Mouse (Mus musculus): ENCODE results near the gene Supt6.
A peak's percentile ranks its signal among the peaks of the same experiment; 100 is the strongest.
"Not testable (repeated sequence)": the region's sequence is repeated elsewhere in the genome, so short reads cannot be mapped to it uniquely, and the experiment has no call there.

Gene Supt6

DNA sequence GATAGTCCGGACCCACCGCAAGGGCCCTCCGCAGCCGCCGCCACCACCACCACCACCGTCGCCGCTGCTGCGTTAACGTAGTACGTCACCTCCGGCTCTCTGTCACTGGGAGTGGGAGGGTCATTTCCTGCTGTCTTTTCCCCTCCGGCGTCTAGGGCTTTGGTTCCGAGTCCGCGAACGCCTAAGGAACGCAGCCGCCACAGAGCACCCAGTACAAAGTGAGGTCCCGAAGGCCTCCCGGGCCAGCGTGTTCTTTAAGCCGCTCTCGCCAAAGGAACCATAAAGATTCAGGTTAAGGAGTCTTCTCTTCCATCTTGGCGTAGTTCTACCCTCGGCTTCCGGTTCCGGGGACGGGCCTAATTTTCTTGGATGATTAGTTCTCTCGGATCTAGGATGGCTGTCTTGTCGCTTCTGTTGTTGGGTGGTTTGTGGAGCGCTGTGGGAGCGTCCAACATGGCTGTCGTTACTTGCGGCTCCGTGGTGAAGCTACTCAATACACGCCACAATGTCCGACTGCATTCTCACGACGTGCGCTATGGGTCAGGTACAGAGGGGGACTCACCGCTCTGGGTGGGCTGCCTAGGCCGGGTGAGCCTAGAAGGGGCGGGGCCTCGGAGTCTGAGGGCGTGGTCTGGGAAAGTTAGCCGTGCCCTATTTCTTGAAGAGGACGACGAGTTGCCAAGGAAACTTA lies at the start of gene Supt6, which contains the start of gene Sdf2:
Supt6 (minus strand) TSS at position 361 of the 691 bp plus-strand sequence.
Sdf2 (plus strand) TSS at position 120 of the 691 bp plus-strand sequence.
- DNase-seq (ENCODE audit: low read depth, low spot score), result peak; percentile 95

DNA sequence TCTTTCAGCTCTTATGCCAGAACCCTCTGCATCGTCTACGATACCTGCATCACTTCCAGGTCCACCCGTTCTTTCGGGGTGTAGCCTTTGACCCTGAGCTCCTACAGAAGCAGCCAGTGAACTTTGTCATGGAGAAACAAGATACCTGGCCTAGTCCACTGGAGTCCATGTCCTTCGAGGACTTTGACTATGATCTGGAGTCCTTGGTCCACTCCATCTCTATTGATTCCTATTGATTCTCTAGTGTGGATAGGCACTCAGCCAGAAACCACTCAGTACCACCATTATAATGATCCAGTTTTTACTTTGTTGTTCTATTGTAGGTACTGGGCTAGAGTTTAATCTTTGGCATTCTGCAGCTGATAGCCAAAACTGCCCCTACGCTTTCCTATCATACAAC lies 48.8 kb upstream of the Supt6 start:
- DNase-seq (ENCODE audit: low read depth, low spot score), result no peak

DNA sequence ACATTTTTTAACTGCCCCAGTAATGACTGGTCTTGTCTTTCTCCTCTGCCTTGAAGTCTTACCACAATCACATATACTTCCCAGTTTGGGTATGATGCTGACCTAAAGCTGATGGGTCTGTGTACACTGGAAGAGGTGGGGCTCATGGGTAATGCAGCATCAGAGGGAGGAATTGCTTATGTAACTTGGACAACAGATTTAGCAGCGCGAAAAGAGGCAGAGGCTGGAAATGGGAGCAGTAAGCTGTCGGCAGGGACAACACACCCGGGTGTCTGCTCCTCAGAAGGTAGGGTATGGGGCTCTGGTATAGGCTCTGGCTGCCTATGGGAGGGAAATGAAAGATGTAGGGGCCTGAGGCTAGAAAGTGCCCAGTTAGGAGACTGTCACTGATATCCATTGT lies 44.9 kb upstream of the Supt6 start, which contains the start of gene BC030499:
BC030499 (plus strand) TSS at position 188 of the 400 bp plus-strand sequence.
- DNase-seq (ENCODE audit: low read depth, low spot score), result peak; percentile 81

DNA sequence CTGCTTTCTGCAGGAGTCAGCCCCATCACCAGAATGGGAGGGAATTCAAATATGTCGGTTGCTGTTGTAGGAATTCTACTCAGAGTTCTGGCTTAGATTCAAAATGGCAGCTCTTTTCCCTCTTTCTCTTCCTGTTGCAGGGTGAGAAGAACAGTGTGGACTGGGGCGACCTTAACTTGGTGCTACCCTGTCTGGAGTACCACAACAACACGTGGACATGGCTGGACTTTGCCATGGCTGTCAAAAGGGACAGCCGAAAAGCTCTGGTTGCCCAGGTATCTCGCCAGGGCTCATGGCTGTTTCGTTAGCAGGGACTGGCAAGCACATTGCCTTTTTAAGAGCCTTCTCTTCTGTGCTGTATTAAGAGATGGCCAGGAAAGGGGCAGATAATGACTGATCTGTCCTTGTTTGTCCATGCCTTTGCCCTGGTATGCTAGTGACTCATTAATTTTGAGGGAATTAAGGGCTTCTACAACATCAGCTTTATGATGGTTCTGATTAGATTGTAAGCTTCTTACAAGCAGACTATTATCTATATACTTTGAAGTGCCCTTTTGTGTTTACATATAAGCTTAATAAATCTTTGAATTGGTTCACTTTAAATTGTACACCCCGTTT lies 43.5 kb upstream of the Supt6 start:
- DNase-seq (ENCODE audit: low read depth, low spot score), result no peak

DNA sequence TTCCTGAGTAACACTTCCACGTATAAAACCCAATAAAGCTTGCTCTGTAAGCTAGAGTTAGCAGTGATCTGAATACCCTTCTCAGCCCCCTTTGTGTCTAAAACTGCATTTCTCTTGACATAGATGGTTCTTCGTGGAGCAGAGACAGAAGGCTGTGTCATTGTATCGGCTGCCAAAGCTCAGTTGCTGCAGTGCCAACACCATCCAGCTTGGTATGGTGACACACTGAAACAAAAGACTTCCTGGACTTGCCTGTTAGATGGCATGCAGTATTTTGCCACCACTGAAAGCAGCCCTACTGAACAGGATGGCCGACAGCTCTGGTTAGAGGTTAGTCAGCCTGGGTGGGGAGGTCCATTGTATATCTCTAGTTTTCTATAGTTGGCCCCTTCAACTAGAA lies 33.8 kb upstream of the Supt6 start:
- DNase-seq (ENCODE audit: low read depth, low spot score), result peak; percentile 50

DNA sequence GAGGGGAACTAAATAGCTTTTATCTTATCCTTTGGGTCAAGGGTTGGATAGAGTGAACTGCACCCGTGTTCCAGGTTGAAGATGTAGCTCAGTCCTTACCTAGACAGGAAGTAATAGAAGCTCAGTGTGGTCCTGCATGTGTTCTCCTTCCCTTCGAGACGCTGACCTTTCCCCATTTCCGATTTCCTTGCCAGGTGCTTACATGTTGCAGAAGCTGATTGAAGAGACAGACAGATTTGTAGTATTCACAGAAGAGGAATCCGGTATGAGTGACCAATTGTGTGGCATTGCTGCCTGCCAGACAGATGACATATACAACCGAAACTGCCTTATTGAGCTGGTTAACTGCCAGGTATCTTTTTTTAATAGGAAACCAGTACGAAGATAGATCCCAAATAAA lies 33.1 kb upstream of the Supt6 start:
- no peak for DNase-seq (ENCODE audit: low read depth, low spot score)

DNA sequence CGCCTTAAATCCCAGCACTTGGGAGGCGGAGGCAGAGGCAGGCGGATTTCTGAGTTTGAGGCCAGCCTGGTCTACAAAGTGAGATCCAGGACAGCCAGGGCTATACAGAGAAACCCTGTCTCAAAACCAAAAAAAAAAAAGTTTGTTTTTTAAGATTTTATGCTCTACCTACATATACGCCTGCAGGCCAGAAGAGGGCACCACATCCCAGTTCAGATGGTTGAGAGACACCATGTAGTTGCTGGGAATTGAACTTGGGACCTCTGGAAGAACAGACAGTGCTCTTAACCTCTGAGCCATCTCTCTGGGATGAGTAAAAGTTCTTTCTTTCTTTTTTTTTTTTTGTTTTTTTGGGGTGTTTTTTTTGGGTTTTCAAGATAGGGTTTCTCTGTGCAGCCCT lies 30.4 kb upstream of the Supt6 start:
- not testable (repeated sequence) for DNase-seq (ENCODE audit: low read depth, low spot score)

DNA sequence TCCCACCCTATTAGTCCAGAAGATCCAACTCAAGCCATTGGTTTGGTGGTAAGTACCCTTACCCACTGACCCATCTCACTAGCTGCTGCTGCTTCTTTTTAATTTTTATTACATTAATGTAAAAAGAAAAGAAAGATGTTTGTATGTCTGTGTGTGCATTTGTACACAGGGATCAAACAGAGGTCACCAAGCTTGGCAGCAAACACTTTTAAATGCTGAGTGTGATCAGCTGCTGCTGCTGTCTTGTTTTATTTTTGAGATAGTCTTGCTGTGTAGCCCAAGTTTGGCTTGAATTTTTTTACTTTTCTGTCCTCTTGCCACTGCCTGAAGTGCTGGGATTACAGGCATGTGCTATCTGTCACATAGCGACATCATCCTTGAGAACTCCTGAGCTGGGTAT lies 29.8 kb upstream of the Supt6 start:
- DNase-seq (ENCODE audit: low read depth, low spot score), result no peak

DNA sequence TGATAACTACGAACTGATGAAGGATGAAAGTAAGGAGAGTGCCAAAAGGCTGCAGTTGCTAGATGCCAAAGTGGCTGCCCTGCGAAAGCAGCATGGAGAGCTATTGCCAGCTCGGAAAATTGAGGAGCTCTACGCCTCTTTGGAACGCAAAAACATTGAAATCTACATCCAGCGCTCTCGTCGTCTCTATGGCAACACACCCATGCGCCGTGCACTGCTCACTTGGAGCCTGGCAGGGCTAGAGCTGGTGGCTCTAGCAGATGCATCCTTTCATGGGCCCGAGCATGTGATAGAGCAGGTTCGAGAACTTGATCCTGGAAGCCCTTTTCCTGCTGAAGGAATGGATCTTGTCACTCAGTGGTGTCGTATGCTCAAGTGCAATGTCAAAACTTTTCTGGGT lies 26.2 kb upstream of the Supt6 start:
- DNase-seq (ENCODE audit: low read depth, low spot score), result peak; percentile 85

DNA sequence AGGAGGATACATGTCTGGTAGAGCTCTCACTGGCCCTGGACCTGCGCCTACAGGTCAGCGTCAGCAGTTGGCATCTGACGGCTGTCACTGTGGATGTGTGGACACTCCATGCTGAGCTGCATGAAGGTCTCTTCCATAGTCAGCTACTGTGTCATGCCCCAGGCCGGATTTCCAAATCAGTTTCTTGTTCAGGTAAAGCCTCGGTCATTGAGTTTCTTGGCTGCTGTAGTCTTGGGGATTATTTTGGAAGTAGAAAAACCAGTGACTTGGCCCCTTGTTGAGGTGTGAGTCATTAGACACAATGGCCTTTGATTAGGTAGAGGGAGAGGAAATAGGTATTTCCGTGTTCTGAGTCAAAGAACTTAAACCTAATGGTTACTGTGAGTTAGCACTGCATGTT lies 19.8 kb upstream of the Supt6 start:
- no peak for DNase-seq (ENCODE audit: low read depth, low spot score)

DNA sequence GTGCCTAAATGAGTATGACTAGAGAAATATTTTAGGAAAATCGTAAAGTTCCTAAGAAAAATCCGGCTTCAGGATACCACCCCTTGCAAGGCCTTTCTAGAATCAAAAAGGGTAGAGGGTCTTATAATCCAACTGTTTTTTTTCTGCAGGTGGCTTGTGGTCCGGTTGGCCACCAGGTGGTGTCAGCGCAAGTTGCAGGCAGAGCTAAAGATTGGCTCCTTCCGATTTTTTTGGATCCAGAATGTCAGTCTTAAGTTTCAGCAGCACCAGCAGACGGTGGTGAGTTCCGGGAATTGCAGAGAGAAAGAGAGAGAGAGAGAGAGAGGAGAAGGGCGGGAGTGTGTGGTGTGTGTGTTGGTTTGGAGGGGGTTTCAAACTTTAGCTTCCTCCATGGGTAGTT lies 16.8 kb upstream of the Supt6 start:
- DNase-seq (ENCODE audit: low read depth, low spot score), result peak; percentile 86

DNA sequence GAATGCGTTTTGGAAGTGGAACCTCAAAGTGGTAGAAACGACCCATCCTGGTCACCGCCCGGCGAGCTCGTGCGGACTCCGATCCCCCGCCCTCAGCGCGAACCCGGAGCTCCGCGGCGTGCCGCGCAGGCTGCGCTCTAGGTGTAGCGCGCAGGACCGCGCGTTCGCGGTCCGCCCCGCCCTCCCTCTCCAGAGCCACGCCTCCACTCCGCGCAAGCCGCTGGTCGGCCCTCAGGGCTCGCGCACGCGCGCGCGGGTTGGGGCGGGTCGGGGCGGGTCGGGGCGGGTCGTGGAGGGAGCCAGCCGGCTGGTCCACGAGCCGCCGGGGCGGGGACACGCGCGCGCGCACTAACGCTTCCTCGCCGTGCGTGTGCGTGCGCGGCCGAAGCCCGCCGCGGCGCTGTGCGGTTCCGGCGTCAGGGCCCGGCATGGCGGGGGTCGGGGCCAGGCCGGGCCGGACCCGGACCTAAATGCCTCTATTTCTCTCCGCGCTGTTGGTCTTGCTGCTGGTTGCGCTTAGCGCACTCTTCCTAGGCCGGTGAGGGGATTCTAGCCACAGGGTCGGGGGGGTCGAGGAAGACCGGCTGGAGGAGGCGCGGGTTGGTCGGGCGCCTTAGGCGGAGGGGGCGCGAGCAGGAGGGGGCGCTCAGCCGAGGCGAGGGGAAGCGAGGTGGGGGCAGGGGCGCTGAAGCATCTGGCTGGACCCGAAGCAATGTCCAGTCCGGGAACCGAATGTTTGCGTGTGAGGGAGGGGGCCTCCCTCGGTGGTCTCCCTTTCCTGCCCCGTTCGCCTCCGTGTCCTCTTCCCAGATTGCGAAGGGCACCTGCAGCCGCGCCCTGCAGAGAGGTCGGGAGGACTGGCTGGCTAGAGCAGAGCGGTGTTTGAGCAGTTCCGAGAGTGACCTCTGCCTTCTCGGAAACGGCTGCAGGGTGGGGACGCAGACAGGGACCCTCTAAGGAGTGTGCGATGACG lies 15.9 kb upstream of the Supt6 start, which contains the start of gene 2610507B11Rik:
2610507B11Rik (plus strand) TSS at position 373 of the 973 bp plus-strand sequence.
- DNase-seq (ENCODE audit: low read depth, low spot score), result peak; percentile 98

DNA sequence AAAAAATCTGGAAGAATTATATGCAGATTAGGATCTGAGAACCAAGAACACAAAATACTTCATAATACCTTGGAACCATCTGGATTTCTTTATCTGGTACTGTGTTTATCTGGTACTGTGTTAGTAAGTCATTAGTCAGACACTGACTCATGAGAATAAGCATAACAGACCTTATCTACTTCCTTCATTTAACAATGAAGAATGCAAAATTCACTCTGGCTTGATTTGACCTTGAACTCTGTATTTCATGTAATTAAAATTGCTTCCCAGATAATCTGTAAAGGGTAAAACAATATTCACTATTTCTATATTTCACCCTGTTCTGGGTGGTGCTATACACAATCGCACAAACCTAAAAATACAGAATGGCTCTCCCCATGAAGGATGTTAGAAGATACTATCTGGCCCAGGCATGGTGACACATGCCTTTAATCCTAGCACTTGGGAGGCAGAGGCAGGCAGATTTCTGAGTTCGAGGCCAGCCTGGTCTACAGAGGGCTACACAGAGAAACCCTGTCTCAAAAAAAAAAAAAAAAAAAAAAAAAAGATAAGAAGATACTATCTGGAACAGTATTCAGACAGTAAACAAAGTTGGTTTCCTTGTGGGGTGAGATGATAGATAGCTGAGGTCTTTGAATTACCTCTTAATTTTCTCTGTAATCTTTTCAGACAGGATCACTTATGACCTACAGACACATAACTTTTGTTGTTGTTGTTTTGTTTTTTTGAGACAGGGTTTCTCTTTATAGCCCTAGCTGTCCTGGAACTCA lies 14.9 kb upstream of the Supt6 start:
- no peak for DNase-seq (ENCODE audit: low read depth, low spot score)

DNA sequence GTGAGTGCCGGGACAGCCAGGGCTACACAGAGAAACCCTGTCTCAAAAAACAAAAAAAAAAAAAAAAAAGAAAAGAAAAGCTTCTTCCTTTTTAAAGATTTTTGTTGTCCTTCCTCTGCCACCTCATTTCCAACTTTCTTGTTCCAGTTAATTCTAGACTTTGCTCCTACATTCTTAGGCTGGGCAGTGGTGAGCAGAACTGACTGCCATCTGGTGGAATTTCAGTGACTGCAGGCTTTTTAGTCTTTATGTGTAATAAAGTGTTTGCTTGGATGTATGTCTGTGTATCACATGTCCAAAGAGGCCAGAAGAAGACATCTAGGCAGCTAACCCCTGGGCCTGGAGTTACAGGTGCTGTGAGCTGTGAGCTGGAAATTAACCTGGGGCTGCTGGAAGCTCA lies 10.8 kb upstream of the Supt6 start:
- DNase-seq (ENCODE audit: low read depth, low spot score), result no peak

DNA sequence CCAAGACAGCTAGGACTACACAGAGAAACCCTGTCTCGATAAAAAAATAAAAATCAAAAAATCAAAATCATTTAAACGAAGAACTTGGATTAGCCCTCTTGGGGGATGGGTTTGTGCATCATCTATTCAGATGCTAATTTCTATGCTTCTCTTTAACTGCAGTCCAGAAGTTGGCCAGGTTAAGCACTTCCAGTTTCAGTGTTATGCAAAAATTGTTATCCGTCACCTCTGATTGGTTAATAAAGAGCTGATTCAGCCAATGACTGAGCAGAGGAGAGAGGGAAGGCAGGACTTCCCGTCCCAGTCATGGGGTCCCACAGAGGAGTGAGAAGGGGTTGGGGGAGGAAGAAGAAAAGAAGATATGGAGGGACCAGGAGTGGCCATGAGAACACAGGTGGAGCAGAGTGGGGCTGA lies 1.9 kb upstream of the Supt6 start:
- no peak for DNase-seq (ENCODE audit: low read depth, low spot score)

DNA sequence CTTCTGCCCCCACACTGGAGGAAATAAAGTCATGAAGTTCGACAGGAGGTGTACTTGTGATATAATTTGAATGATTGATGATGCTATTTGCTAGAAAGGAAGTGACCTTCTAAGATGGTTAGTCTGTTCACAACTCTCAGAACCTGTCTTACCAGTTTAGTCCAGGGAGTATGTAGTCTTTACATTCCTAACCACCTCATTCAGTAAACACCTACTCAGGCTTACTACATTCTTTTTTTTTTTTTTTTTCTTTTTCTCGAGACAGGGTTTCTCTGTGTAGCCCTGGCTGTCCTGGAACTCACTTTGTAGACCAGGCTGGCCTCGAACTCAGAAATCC lies 1.2 kb upstream of the Supt6 start:
- no peak for DNase-seq (ENCODE audit: low read depth, low spot score)

DNA sequence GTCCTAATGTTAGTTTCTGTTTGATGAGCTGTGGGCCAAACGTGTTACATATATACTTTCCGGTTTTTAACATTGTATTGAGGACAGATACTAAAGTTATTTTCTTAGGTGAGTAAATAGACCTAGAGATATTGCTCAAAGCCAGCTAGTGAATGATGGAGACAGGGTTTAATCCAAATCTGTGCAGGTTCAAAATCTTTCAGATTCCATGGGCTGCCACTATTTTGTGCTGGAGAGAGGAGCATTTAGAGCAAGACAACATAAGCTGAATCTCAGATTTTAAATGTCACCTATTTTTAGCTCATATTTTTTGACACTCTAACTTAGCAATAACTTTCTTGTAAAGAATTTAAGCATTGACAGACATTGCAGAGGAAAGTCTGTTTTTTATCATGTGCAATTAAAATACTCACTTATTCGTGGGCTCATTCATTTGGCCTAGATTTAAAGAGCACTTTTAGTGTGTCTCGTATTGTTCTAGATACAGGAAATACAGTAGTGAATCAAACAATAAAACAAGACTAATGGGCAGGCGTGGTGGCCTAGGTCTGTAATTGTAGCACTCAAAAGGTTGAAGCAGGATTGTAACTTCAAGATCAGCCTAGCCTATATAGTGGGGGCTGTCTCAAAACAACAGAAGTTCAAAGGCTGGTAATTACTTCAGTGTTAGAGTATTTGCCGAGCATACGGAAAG lies 678 bp upstream of the Supt6 start:
- DNase-seq (ENCODE audit: low read depth, low spot score), result no peak

DNA sequence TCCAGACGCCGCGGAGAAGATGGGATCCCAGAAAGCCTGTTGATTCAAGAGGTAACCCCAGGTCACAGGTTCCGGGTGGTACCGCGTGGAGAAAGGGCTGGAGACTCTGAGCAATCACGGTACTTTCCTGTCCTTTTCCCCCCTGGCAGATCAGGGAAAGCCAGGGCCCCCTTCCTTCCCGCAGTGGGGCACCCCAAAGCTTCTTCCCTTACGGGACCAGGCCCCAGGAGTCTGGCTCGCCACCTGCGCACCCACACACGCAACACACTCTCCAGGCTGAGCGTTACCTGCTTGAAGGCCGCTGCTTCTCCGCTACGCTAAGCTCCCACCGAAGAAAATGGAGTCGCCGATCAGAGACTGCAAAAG lies 543 bp downstream of the Supt6 start:
- no peak for DNase-seq (ENCODE audit: low read depth, low spot score)

DNA sequence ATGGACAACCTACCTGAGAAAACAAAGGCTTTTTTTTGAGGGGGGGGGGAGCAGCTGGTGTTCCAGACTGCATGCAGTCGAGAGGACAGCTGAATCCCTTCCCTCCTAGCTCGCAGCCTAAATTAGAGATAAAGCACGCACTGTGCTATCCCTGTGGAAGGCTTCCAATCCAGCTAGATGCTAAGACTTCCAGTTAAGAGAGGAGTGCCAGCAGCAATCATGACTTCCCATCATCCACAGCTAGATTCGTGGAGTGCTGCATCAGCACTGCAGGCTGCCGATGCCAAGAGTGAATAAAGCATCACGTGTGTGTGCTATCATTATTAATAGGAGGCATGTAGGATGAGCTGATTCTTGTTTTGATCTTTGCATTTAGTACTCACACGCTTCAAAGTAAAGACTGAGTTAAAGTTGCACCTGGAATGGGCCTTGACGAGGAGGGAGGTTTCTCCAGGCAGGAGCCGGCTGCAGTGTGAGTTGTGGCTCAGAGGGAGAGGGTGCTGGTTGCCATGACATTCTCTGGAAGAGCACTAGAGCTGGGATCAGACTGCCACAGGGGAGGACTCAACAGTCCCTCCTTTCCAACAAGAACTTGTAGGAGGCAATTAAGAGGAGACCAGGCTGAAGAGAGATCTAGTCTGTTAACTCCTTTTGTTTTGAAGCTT lies 5.5 kb downstream of the Supt6 start:
- peak; percentile 90 for DNase-seq (ENCODE audit: low read depth, low spot score)

DNA sequence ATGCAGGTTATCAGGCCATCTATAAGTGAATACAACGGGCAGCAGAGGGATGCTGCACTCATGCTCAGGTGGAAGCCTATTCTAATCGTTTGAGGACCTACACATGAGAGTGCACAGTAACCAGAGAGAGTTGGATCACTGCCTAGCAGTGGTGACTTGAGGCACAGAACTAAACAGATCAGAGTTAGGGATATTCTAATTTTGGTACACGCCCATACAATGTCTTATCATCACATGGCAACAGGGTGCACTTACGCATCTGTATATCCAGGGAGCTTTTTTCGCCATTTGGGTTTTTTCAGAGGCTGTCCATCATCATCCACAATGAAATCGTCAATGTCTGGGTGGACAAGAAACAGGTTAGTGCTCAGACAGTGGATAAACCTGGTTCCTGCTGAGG lies 14.3 kb downstream of the Supt6 start:
- DNase-seq (ENCODE audit: low read depth, low spot score), result no peak

All from brain, adult 2 months (tissue).